1 mouse cellular context compared by ENCODE assay signal in the genomic region with DNA sequence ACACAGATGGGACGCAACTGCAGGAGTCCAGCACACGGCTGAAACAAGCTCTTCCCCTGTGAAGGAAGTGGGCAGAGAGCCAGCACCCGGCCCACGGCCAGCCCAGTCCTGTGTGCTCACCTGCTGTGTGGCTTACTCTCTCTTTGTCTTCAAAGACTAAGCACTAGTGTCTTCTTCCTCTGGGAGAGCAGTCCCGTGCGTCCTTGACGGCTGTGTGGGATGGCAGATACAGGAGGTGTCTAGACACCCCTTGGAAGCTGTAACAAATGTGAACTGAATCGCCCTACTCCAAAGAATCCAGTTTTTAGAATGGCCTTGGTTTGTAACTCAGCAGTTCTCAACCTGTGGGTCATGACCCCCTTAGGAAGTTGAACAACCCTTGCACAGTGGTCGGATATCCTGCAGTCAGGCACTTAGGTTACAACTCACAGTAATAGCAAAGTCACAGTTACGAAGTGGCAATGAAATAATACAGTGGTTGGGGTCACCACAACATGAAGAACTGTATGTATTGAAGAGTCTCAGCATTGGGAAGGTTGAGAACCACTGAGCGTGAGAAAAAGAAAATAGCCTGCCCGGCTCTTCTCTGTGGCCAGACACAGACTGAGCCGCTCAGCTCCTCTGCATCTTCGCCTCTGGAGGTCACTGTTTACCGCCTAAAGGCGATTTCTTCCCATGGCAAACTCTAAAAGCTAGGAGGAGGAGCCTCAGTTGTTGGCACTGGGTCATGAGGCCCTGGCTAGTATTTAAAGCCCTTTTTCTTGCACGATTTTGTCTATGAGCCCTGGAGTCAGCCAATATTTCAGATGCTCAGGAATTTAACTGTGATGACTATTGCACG.
TF ChIP-seq lines count a peak whose summit lies in the region.

No protein-coding gene starts in this region.

TF ChIP-seq in myocyte, 11 proteins besides CTCF, POLR2A, EP300 and RAD21:
- no peak for TF ChIP-seq USF1 (IDR thresholded peaks at IDR 0.05; ENCODE audit: low read depth)
- TF ChIP-seq MYOG (IDR thresholded peaks at IDR 0.05; ENCODE audit: control insufficient read depth in 1 of 3, insufficient read depth in 1 of 3, insufficient read length in 2 of 3, low read depth in 2 of 3) = no peak
- TF ChIP-seq MYOD1 (IDR thresholded peaks at IDR 0.05; ENCODE audit: control insufficient read depth in 1 of 3, insufficient read length in 2 of 3, low read depth in 2 of 3) = no peak
- TF ChIP-seq TCF3 (IDR thresholded peaks at IDR 0.05; ENCODE audit: insufficient read length, low read depth) = no peak
- TF ChIP-seq REST (IDR thresholded peaks at IDR 0.05; ENCODE audit: insufficient read depth, insufficient read length) = no peak
- no peak for TF ChIP-seq MAX (IDR thresholded peaks at IDR 0.05; ENCODE audit: low read depth)
- no peak for TF ChIP-seq TCF12 (IDR thresholded peaks at IDR 0.05; ENCODE audit: insufficient read depth, poor library complexity, severe bottlenecking)
- no peak for TF ChIP-seq SRF (IDR thresholded peaks at IDR 0.05; ENCODE audit: control insufficient read depth, insufficient read length, low read depth)
- no peak for TF ChIP-seq CEBPB (IDR thresholded peaks at IDR 0.05; ENCODE audit: insufficient read depth, poor library complexity, severe bottlenecking)
- TF ChIP-seq POLR2AphosphoS2 (IDR thresholded peaks at IDR 0.05; ENCODE audit: insufficient read length, low read depth) = no peak
- no peak for TF ChIP-seq E2F4 (IDR thresholded peaks at IDR 0.05; ENCODE audit: insufficient read depth)
TF ChIP-seq in myocyte: peak in this region for 0.
